Mouse (Mus musculus) neural tube, embryonic 11.5 days (tissue): ENCODE measurements around the gene Exoc7. TPM values are rescaled to one million over a fixed set of nuclear protein-coding genes. Genes with fewer than 3 reads are reported as not detected.

ENCODE experiments used
- ATAC-seq: fragments of 200-750 bp; cut with Nextera tagmentation; 2 replicates; pipeline ENCODE4 v1.8.0; 2017; ENCODE audit warnings: moderate number of reproducible peaks, mild to moderate bottlenecking, moderate TSS enrichment, moderate library complexity; ENCODE audit not compliant: insufficient read depth, low FRiP score, low TSS enrichment
- DNase-seq: peaks from one replicate; pipeline ENCODE4 v3.0.0-alpha.2; 2015; ENCODE audit warnings: low spot score
- H3K27ac ChIP-seq: fragments of 300-500 bp; sonication (generic); 2 replicates; pipeline ENCODE4 v1.5.1; 2014; ENCODE audit warnings: low read depth, mild to moderate bottlenecking, low read length
- H3K27me3 ChIP-seq: fragments of 300-500 bp; sonication (generic); 2 replicates; pipeline ENCODE4 v1.6.1; 2014; ENCODE audit warnings: mild to moderate bottlenecking, low read length, mixed read lengths; ENCODE audit not compliant: control insufficient read depth, insufficient read depth
- H3K36me3 ChIP-seq: fragments of 300-500 bp; sonication (generic); 2 replicates; pipeline ENCODE4 v1.6.1; 2014; ENCODE audit warnings: mild to moderate bottlenecking, low read length, moderate library complexity, mixed read lengths; ENCODE audit not compliant: control insufficient read depth, insufficient read depth
- H3K4me1 ChIP-seq: fragments of 300-500 bp; sonication (generic); 2 replicates; pipeline ENCODE4 v1.6.1; 2014; ENCODE audit warnings: low read length, mixed read lengths; ENCODE audit not compliant: control insufficient read depth, insufficient read depth
- H3K4me2 ChIP-seq: fragments of 300-500 bp; sonication (generic); 2 replicates; pipeline ENCODE4 v1.6.1; 2014; ENCODE audit warnings: low read depth, mild to moderate bottlenecking, moderate library complexity
- H3K4me3 ChIP-seq: fragments of 300-500 bp; sonication (generic); 2 replicates; pipeline ENCODE4 v1.5.1; 2014; ENCODE audit warnings: low read depth, low read length
- H3K9ac ChIP-seq: fragments of 300-500 bp; sonication (generic); 2 replicates; pipeline ENCODE4 v1.6.1; 2014; ENCODE audit warnings: mild to moderate bottlenecking, low read length
- H3K9me3 ChIP-seq: fragments of 300-500 bp; sonication (generic); 2 replicates; pipeline ENCODE4 v1.6.1; 2016; ENCODE audit warnings: low read length; ENCODE audit not compliant: control insufficient read depth
- WGBS: fragments of 180-500 bp; shearing (Covaris S2); extraction: QIAGEN DNeasy Blood & Tissue Kit; methylation state at CpG from one replicate; pipeline ENCODE4 v1.1.7; 2014; 5-methylcytosine and 5-hydroxymethylcytosine counted together
- polyA plus RNA-seq: library from polyadenylated mRNA; unstranded; fragments of >200 nt; fragmentation: Nextera tagmentation; extraction: Ambion mirVana; gene quantifications from 2 replicates; pipeline ENCODE4 v1.2.1, GENCODE M21; 2014

The Exoc7 gene
- polyA plus RNA-seq, 1 experiment from 2014 or later: 74.3 TPM

- H3K4me2 ChIP-seq: no peak overlapping the region
- no peaks in the 10 kb centered on the region for H3K4me1 ChIP-seq
- no peak overlapping the region for H3K4me3 ChIP-seq
- H3K27ac ChIP-seq: no peak overlapping the region
- H3K36me3 ChIP-seq: peaks cover 41% of the 10 kb centered on the region
- H3K9me3 ChIP-seq: no peaks in the 10 kb centered on the region
- H3K27me3 ChIP-seq: no peaks in the 10 kb centered on the region
- no peak overlapping the region for H3K9ac ChIP-seq
- 91% methylated on average over 8 of the region's 8 CpGs for WGBS
- ATAC-seq (no peak), DNase-seq (no peak)
Measured at GRCm38 (mm10) chr11:116250898-116251297, 56.1 kb downstream of the Exoc7 start.

- Histone ChIP-seq H3K9ac (no peak overlapping the region), H3K9me3 (no peaks in the 10 kb centered on the region), H3K36me3 (peaks cover 33% of the 10 kb centered on the region), H3K4me2 (no peak overlapping the region), H3K4me3 (no peak overlapping the region), H3K27me3 (no peaks in the 10 kb centered on the region), H3K4me1 (no peaks in the 10 kb centered on the region), H3K27ac (no peak overlapping the region)
- 79% methylated on average over 14 of the region's 14 CpGs for WGBS
- DNase-seq: no peak
- no peak for ATAC-seq
Measured at GRCm38 (mm10) chr11:116247502-116248222, 59.4 kb downstream of the Exoc7 start.

- Histone ChIP-seq H3K9me3 (no peaks in the 10 kb centered on the region), H3K4me3 (no peak overlapping the region), H3K27ac (no peak overlapping the region), H3K4me2 (no peak overlapping the region), H3K4me1 (peaks cover 10% of the 10 kb centered on the region), H3K9ac (no peak overlapping the region), H3K36me3 (peaks cover 27% of the 10 kb centered on the region), H3K27me3 (no peaks in the 10 kb centered on the region)
- 72% methylated on average over 6 of the region's 6 CpGs for WGBS
- DNase-seq (no peak), ATAC-seq (no peak)
Measured at GRCm38 (mm10) chr11:116245616-116246015, 61.4 kb downstream of the Exoc7 start.

GRCm38 (mm10) chr11:116244580-116244979 lies 62.5 kb downstream of the Exoc7 start:
- ATAC-seq: no peak
- H3K4me2 ChIP-seq: no peak overlapping the region
- peaks cover 10% of the 10 kb centered on the region for H3K4me1 ChIP-seq
- H3K9me3 ChIP-seq: no peaks in the 10 kb centered on the region
- H3K36me3 ChIP-seq: peaks cover 19% of the 10 kb centered on the region
- no peak overlapping the region for H3K27ac ChIP-seq
- H3K4me3 ChIP-seq: no peak overlapping the region
- no peaks in the 10 kb centered on the region for H3K27me3 ChIP-seq
- no peak overlapping the region for H3K9ac ChIP-seq
- no peak for DNase-seq
- WGBS: 85% methylated on average over 8 of the region's 8 CpGs

GRCm38 (mm10) chr11:116241744-116242235 lies 65.2 kb downstream of the Exoc7 start:
- H3K36me3 ChIP-seq: peaks cover 2% of the 10 kb centered on the region
- peaks cover 12% of the 10 kb centered on the region for H3K4me1 ChIP-seq
- 13% methylated on average over 12 of the region's 12 CpGs for WGBS
- H3K4me3 ChIP-seq: no peak overlapping the region
- H3K9ac ChIP-seq: peak overlapping the region; percentile 41
- H3K27ac ChIP-seq: peak overlapping the region; percentile 68
- ATAC-seq (no peak), DNase-seq (peak; percentile 55)
- peaks cover 14% of the 10 kb centered on the region for H3K27me3 ChIP-seq
- H3K4me2 ChIP-seq: no peak overlapping the region
- H3K9me3 ChIP-seq: no peaks in the 10 kb centered on the region

- Histone ChIP-seq H3K9me3 (no peaks in the 10 kb centered on the region), H3K4me1 (peaks cover 12% of the 10 kb centered on the region), H3K36me3 (peaks cover 2% of the 10 kb centered on the region; the same call in 1 of the 2 replicates), H3K9ac (no peak overlapping the region), H3K4me3 (no peak overlapping the region), H3K27ac (peak overlapping the region; percentile 40; the same call in 1 of the 2 replicates), H3K27me3 (peaks cover 14% of the 10 kb centered on the region), H3K4me2 (no peak overlapping the region)
- WGBS: 9% methylated on average over 7 of the region's 7 CpGs
- ATAC-seq: no peak
- no peak for DNase-seq
Measured at GRCm38 (mm10) chr11:116239797-116240196, 67.2 kb downstream of the Exoc7 start.

Other genes starting within 250 kb of the Exoc7 start
- gene Unc13d, start 229.3 kb downstream of the Exoc7 start, polyA plus RNA-seq: 1.3 and 1.5 TPM in 2 replicates
- 95.3 and 105 TPM in 2 replicates for gene Wbp2, start 220.2 kb downstream of the Exoc7 start, polyA plus RNA-seq
- gene Trim47, start 180.0 kb downstream of the Exoc7 start, polyA plus RNA-seq: 3.2 and 3.3 TPM in 2 replicates
- gene Trim65, start 176.1 kb downstream of the Exoc7 start, polyA plus RNA-seq: 1.6 TPM in 2 replicates
- 99.8 and 102 TPM in 2 replicates for gene Mrpl38, start 168.4 kb downstream of the Exoc7 start, polyA plus RNA-seq
- gene Fbf1, start 139.1 kb downstream of the Exoc7 start, polyA plus RNA-seq: 35.7 and 37.0 TPM in 2 replicates
- 54.9 and 63.6 TPM in 2 replicates for gene Ten1, start 108.4 kb downstream of the Exoc7 start, polyA plus RNA-seq
- 33.2 and 34.4 TPM in 2 replicates for gene Acox1, start 108.2 kb downstream of the Exoc7 start, polyA plus RNA-seq
- 0.90 and 0.93 TPM in 2 replicates for gene Evpl, start 69.2 kb downstream of the Exoc7 start, polyA plus RNA-seq
- 83.5 and 87.4 TPM in 2 replicates for gene Srp68, start 33.0 kb downstream of the Exoc7 start, polyA plus RNA-seq
- 0.49 and 0.70 TPM in 2 replicates for gene Galr2, start 26.3 kb downstream of the Exoc7 start, polyA plus RNA-seq
- gene Foxj1, start 28.2 kb upstream of the Exoc7 start, polyA plus RNA-seq: 2.5 and 3.1 TPM in 2 replicates
- gene Rnf157, start 105.8 kb upstream of the Exoc7 start, polyA plus RNA-seq: 31.1 and 34.6 TPM in 2 replicates
- 90.3 and 92.4 TPM in 2 replicates for gene Ubald2, start 126.9 kb upstream of the Exoc7 start, polyA plus RNA-seq
- gene Qrich2, start 159.0 kb upstream of the Exoc7 start, polyA plus RNA-seq: 0.40 TPM in 1 of 2 replicates, not detected in the other
- gene Prpsap1, start 187.0 kb upstream of the Exoc7 start, polyA plus RNA-seq: 212 and 222 TPM in 2 replicates
- 9.9 and 10.9 TPM in 2 replicates for gene Sphk1, start 223.7 kb upstream of the Exoc7 start, polyA plus RNA-seq